Mouse (Mus musculus): ENCODE results near the gene Minpp1. TPM values are rescaled to one million over a fixed set of nuclear protein-coding genes. Genes with fewer than 3 reads are reported as not detected.

The Minpp1 gene
- total RNA-seq, 2 experiments from 2014 or later, result 66.1 to 71.3 TPM

- DNase-seq (ENCODE audit: extremely low spot score in 1 of 2, low spot score in 2 of 2), result peak in 1 of 2 experiments; percentile 42
- intact Hi-C loops (cut with DNase I), result no loop called here
Observed at GRCm38 (mm10) chr19:32555257-32555656, 69.7 kb downstream of the Minpp1 start.

Other genes starting within 250 kb of the Minpp1 start
- gene Sgms1, start 96.1 kb upstream of the Minpp1 start, total RNA-seq (2021), result 10 to 100 TPM; 30.5 to 37.3 TPM
- gene Rpl9-ps6, start 19.2 kb upstream of the Minpp1 start, total RNA-seq (2021), result 10 to 100 TPM; 24.1 to 32.5 TPM
- gene Papss2, start 110.0 kb downstream of the Minpp1 start, total RNA-seq (2021), result 1 to 10 TPM; 4.5 to 4.9 TPM